Mouse (Mus musculus) cerebellum, adult 8-10 months (tissue): ENCODE measurements at regions not wholly inside any gene's neighbourhood (a gene's known extent, or its start where the extent isn't known, plus 50 kb on each side); places are given as distances from the start of the nearest gene placed in this dataset.

Experiments
- DNase-seq: peaks from one replicate; pipeline ENCODE4 v3.0.0; 2022

DNA sequence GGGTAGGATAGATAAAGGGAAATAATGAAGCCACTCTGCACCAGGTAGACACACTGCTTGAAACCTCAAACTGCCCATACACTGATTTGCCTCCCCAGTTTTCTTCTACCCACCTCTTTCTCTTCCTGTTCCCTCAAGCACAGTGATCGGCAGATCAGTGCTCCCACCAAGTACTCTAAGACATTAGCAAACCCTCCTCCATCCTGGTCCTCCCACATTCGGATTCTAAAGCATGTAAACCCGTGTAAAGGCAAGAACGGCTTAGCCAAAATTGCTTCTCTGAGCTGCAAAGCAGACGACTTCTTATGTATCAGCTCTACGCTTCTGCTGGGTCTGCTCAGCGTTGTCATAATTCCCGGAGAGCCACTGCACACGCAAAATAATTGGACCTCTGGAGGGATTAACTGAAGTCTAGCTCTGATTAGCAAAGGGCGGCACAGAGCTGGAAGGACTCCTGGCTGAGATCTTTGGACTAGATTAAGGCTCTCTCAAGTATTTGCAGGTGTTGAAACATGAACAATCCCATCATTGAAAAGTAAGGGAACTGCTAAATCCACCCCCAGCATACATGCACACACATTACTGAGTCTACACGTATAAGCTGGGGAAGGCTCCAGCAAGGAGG, 67.2 kb downstream of the Mtx3 start:
- DNase-seq: no peak

DNA sequence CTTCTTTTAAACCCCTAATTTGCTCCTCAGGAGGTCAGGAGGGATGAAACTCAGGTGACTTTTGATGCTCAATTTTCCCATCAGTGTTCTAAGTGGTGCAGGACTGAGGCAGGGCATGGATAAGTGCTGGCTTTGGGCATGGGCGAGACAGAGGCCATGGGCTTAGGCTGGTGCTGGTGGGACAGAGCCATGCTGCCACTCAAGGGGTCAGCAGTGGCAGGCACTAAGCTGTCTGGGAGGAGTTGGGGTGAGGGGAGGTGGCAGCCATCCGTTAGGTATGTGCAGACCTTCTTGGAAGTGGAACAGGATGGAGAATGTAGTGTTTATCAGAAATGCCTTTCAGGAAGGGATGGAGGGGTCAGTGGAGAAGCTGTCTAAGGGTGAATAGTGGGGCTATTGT, 68.1 kb downstream of the Mtx3 start:
- no peak for DNase-seq

DNA sequence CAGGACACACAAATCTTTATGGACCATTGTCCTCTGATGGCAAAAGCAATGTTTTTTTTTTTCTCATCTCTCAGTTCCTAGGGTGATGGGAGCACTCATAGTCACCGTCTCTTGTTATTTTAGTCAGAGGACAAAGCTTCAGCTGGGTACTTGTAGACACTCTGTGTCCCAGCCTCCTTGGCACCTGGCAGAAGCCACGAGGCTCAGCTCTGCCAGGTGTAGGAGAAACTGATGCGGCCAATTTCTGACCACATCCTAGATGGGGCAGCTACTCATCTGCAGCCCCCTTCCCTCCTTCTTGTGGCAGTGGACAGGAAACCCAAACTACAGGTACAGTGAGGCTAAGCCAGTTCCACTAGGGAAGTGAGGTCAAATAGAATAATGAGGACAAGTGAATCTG, 70.1 kb downstream of the Mtx3 start:
- DNase-seq: no peak

DNA sequence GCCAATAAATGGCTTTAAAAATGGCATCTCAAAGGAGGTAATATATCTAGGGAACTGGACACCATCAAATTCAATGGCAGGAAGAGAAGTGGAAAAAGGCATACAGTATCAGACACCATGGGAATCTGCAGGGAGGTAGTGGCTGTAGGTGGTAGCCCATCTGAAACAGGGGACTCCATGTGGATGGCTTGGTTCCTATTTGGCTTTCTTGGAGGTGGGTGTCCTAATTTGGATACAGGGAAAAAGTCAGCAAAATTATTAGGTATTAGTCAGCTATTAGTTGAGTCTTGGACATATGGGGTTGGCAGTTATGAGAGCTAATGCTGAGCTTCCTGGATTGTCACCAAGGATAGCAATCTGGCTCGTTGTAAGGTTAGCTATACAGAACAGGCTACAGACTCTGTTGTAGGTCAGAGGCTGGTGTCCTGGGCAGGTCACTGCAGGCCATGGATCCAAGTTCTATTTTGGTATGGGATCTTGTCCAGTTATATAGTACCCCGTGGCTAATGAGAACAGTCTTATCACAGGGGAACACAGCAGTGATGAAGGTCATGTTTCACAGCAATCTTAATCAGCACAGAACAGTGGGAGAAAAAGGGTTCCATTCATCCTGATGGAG, 70.8 kb downstream of the Mtx3 start:
- DNase-seq: peak; percentile 76

DNA sequence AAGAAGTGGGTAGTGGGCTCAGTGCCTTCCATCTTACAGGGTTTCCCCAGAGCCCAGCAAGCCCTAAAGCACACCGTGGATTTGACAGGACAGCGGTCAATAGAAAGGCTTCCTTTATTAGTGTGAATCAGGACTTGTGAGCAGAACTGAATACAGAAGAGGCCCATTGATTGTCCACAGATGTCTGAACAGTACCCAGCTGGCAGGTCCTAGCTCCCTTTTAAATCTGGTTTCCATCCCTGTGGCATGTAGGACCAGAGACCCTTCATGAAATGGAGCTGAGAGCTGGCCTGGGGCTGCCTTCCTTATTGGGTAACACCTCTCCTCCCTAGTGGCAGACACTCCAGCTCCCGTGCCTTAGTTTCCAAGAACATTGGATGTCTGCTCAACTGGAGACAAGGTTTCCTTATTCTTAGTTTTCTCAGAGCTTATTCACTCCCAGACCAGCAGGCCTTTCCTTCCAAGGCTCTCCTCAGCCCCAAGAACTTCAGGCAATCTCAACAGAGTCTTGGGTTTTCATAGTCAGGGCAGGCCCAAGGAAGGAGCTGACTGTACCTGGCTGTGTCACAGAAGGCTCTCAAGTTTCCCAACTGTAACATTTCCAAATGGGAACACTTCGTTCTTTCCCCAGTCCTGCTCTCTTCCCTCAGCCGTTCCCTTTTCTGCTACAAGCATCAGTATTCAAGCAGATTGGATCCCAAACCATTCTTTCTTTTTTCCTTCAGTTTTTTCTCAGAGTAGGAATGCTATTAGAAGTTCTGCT, 71.6 kb downstream of the Mtx3 start:
- DNase-seq: no peak

DNA sequence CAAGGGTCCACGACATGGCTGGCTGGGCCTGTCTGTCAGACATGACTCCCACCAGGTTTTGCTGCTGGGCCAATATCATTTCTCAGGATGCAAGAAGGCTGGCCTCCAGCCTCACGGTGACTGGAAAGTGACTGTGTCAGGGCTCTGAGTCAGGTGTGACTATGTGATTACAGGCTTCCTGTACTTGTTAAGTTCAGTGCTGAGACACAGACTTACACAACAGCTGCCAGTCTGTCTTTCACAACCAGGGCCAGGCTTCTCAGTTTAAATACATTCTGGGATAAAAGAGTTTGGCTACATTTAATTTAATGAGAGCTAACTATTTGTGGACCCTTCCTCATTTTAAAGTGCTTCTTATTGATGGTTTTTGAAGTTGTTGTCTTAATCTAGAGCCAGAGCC, 75.3 kb downstream of the Mtx3 start:
- DNase-seq: no peak

DNA sequence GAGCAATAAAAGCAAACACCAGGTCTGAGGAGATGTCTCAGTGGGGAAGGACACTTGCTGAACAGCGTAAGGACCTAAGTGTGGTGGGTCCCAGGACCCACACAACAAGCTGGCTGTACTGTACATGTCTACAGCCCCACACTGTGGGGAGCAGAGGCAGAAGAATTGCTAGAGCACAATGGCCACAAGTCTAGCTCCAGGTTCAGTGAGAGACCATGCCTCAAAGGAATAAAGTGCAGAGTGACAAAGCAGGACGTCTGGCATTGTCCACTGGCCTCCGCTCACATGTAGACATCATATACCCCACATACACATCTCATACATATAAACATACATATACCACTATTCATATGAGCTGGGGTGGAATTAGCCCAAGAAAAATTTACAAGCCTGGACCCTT, 77.4 kb downstream of the Mtx3 start:
- no peak for DNase-seq

DNA sequence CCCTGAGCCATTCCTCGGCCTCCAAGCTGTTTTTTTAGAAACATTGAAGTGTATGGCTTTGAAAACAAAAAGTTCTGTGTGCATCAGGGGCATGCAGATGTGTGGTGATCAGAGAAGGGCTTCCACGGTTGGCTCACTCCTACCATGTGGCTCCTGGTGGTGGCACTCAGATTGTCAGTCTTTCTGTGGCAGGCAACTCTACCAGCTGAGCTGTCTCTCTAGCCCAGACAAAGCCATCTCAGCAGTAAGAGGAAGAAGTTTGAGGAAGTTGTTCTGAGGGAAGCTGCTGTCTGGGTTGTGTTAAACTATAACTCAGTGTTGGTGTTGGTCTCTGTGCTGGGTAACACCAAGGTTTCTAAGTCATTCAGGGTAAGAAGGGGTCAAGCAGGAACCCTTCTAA, 78.9 kb downstream of the Mtx3 start:
- no peak for DNase-seq

DNA sequence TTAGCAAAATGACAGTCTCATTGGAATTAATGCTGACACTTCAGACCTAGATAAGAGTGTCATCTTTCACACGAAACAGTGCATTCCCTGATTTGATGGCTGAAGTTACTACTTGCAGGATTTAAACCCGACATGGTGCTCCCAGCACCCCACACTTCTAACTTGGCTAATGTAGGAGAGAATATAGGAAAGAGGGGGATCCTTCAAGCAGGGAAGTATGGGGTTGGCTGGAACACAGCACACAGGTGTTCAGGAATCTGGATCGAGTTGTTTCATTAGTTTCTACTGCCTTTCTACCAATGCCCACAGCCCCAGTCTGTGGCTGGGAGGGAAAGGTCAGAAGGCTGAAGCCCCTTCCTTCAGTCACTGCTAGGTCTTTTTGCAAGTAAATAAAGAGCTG, 79.5 kb downstream of the Mtx3 start:
- no peak for DNase-seq

DNA sequence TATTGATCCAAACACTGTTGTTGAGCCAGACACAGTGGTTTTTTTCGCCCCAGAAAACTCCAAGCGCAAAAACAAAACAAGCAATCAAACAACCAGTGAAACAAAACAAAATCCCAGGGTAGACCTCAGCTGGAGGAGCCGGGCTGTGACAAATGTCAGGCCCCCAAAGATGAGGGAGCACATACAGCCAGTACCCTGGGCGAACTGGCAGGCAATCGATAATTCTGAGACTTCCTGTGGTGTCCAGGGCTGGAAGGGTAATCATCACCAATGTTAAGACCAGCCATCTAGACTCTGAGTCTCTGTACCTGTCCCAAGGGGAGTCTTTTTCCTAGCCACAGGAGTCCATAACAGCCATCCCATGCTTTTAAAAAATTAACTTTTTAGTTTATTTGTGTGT, 80.6 kb downstream of the Mtx3 start:
- no peak for DNase-seq

DNA sequence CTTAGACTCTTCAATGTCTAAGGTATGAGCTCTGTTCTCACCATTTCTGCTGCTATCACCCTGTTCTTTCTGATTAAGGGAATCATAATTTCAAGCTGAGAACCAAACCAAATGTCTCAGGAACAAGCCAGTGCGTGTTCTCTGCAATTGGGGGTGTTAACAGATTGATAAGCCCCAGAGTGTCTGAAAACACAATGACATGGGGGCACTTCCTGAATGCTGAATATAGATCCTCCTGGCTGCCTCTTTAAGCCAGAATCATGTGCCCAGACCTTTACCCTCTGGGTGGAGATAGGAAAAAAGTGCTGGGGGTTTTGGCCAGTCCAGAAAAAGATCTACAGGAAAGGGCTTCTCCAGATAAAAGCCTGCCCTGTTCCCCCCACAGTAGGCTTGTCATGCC, 84.0 kb downstream of the Mtx3 start:
- DNase-seq: no peak

DNA sequence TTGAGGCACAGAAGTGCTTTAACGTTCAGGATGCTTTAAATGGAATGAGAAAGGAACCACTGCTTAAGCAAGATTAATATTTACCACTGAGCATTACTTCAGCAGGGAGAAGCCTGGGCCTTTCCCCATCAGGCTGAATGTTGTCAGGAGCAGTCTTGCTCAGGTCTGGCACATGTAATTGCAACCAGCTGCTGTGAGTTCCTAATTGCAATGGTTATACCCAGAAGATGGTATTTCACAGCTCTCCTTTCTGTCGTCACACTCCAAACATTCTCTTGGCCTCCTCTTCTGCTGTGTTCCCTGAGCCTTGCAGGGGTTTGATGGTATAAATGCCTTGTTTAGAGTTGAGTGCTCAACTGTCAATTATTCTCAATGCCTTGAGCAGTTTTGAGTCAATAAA, 87.1 kb downstream of the Mtx3 start:
- DNase-seq: no peak

DNA sequence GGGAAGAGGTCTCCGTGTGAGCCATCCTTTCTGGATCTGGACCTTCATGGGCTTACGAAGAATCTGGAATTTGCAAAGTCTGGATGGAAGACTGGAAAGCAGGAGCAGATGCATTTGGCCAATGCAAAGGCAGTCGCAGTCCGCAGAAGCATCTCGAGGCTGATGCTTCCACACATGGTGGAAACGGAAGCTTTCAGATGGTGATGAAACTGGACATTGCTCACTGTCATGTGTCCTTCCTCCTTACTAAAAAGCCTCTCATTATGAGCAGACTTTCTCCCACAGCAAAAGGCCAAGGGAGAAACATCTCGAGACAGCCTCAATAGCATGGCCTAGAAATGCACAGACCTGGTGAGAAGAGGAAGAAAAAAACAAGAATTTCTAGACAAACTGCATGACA, 94.5 kb downstream of the Mtx3 start:
- no peak for DNase-seq

DNA sequence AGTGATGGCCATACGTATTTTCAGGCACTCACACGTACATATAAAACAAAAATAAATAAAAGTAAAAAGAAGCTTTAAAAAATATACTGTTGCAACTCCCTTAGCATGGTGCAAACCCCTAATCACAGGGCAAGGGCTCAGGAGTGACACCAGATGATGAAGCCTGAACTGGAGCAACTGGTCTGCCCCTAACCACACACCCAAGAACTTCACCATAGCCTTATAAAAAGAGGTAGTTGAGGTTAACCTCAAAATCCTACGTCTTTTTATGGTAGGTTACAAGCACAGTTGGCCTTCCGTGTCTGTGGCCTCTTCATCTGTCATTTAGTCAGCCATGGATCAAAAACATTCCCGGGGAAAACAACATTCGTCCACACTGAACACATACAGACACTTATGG, 96.0 kb downstream of the Mtx3 start:
- DNase-seq: no peak

DNA sequence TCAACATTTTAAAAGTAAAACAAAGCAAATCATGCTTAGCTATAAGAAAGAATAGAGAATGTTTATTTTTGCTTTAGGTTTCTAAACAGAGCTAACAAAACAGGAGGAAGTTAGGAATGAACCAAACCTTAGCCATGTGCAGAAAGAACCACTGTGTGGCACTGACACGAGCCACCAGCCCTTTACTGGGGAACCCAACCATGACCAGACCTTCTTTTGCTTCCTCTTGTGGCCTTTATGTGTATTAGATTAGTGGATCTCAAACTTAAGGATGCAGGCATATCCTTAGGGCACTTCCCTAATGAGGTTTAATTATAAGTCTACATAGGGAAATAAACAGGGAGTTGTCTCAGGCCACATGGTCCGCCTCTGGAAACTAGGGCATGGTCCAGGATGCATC, 104.0 kb downstream of the Mtx3 start:
- no peak for DNase-seq

DNA sequence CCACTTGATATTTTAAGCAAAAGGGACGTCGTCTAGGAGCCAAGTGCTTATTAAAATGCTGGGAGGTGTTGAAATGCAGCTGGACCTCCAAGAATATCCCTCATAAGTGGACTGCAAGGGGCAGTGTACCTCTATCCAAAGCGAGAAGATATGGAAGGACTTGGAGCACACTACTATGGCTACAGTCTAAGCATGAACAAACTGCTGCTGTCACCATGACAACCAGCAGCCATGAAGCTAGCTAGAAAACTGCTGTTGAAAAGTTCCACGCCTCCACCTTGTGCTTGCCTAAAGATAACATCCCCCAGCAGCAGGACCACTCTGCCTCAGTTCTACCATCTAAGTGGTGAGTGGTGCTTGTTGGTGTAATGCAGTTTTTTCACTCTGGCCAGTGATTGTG, 115.5 kb downstream of the Mtx3 start:
- no peak for DNase-seq

DNA sequence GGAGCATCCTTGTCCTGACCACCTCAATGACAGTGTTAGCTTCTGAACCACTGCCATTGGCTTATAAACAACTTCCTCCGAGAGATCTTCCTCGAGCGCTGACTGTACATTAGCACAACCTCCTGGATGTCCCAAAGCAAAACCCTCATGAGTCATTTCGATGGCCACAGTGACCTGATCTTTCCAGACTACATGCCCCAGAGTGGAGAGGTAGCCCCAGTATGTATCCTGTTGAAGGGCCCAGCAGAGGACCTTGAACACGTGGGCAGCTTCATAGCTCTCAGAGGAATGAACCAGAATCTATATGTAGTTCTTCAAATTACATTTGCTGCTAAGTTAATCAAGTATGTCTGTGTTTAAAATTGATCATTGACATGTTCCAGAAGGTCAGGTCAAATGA, 118.1 kb downstream of the Mtx3 start:
- no peak for DNase-seq

DNA sequence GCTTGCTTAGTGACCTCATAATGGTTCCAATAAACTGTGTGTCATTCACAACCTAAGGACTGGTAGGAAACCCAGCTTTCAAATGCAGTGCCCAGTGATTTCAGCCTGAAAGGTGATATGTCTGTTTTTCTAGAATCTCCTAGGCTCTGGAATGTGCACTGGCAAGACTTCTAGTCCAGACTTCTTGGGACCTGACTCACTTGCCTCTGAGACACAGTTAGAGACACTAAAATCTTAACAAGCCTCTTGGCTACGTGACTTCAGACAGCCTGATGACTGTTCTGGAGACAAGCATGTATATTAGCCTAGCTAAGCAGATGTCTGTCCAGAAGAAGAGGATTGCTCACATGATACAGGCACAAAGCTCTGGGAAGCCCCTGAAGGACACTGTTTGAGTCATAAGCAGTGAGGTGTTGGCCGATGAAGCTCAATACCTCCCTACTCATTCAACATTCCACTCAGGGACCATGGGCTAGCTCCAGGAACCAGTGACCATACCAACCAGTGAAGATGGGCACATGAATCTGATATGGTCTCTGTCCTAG, 118.9 kb downstream of the Mtx3 start:
- DNase-seq: no peak

DNA sequence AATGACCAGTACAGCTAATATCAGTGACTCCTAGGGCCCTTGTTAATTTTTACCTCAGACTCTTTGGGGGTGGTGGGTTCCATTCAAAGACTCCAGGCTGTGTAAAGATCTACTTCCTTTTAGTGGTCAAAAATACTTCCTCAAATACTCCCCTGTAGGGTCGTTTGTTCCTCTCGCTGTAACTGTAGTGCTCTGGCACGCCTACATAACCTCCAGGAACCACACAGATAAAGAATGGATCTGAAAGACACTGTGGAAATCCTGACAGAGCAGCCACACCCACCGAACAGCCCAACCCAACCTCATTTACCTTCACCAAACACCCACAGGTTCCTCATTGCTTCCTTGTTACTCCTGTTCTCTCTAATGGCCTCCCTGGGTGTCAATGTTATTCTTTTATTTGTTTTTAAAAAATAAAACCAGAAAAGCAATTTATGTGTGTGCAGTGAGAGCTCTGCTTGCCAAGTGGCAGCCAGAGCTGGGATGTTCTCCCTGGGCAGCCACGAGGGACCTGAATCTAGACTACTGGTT, 119.7 kb downstream of the Mtx3 start:
- no peak for DNase-seq

DNA sequence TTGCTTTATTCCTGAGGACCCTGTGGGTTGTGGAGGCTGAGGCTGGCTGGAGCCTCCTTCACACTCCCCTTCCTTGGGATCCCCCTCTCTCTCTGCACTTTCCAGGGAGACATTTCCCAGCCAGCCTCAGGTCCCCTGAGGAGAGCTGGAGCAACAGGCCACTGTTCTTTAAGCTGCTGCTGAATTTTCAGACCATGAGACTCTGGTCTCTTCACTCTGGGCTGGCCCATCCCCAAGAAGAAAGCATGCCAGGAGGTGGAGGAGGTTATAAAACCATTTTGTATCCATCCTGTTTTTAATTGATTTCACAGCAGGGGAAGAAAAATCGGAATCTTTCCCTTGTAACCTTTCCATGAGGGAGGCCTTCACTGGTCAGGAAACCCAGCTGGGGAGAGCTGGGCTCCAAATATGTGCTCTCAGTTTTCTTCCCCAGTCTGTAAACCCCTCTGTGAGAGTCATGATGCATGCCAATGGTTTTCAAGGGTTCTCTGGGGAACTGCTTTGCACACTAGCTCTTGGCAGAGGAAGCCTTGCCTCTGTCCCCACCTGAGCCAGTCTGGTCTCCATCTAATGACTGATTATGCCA, 122.6 kb downstream of the Mtx3 start:
- no peak for DNase-seq

DNA sequence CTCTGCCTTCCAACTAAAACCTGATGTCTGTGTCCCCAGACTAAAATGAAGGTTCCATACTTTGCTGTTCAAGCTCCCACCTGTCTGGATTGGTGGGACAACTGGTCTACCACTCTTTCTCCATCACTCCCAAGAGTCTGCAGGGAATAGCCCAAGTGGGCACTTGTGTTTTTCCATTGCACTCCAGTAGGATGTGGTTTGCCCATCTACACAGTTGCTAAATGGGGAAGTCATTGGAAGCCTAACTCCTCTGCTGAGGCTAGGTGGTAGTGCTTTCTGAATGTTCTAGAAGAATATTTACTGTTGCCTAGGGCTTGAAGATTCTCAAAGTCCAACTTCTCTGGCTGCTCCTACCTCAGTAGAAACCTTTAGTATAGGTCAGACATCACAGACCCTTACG, 125.0 kb downstream of the Mtx3 start:
- DNase-seq: no peak

DNA sequence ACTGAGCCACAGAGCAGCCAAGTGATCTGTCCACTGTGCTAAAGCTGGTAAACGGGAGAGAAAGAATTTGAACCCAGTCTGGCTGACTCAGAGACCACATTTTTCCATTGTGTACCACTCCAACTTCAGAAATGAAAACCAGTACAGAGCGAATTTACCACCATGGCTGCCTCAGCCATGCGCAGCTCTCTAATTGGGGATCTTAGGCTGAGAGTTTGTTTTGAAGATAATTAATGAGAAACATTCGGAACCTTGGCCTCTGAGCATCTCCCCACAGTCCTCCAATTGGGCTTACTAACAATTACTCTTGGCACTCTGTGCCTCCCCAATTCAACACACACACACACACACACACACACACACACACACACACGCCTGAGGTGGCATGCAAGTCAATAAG, 128.3 kb downstream of the Mtx3 start:
- DNase-seq: no peak

DNA sequence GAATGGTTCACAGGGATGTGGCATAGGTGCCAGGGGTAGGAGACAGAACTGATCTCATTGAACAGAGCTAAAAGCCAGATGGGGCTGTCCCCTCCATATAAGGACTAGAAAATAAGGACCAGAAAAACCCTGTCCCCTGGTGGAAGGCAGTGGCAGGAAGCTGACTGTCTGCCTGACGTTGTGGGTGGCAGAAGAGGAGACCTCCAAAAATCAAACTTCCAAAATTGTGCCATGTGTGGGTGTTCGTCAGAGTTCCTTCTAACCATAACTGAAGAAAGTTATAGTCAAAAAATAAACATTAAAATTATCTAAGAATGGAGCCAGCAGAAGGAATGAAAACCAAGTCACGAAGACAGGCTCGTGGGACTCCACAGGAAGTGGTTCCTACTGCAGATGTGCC, 129.2 kb downstream of the Mtx3 start:
- DNase-seq: no peak
